Mouse (Mus musculus): ENCODE measurements around the gene Mcoln2.
A peak's percentile ranks its signal among the peaks of the same experiment; 100 is the strongest.

Gene Mcoln2

GRCm38 (mm10) chr3:146149156-146150057 is at the start of gene Mcoln2:
Gene Mcoln2 (plus strand): TSS chr3:146149833.
- peak; percentile 19 for DNase-seq (ENCODE audit: low read depth)

- no peak for DNase-seq (ENCODE audit: low read depth)
Observed at GRCm38 (mm10) chr3:146099925-146100324, 49.7 kb upstream of the Mcoln2 start.

- DNase-seq (ENCODE audit: low read depth), result peak; percentile 65
Observed at GRCm38 (mm10) chr3:146102049-146102448, 47.6 kb upstream of the Mcoln2 start.

GRCm38 (mm10) chr3:146107116-146107849 is 42.4 kb upstream of the Mcoln2 start:
- DNase-seq (ENCODE audit: low read depth), result peak; percentile 33

- DNase-seq (ENCODE audit: low read depth), result peak; percentile 80
Observed at GRCm38 (mm10) chr3:146107921-146108571, 41.6 kb upstream of the Mcoln2 start, which contains the start of gene Wdr63. Gene Wdr63 (minus strand): TSS chr3:146108130.

GRCm38 (mm10) chr3:146108945-146109344 is 40.7 kb upstream of the Mcoln2 start:
- DNase-seq (ENCODE audit: low read depth), result no peak

- DNase-seq (ENCODE audit: low read depth), result no peak
Observed at GRCm38 (mm10) chr3:146110358-146110757, 39.3 kb upstream of the Mcoln2 start.

- no peak for DNase-seq (ENCODE audit: low read depth)
Observed at GRCm38 (mm10) chr3:146110916-146111315, 38.7 kb upstream of the Mcoln2 start.

GRCm38 (mm10) chr3:146117258-146117996 is 32.2 kb upstream of the Mcoln2 start, which contains the start of gene Mcoln3:
Gene Mcoln3 (plus strand): TSS chr3:146117450.
- no peak for DNase-seq (ENCODE audit: low read depth)

GRCm38 (mm10) chr3:146117997-146118457 is 31.6 kb upstream of the Mcoln2 start:
- no peak for DNase-seq (ENCODE audit: low read depth)

GRCm38 (mm10) chr3:146121310-146122124 is 28.1 kb upstream of the Mcoln2 start:
- peak; percentile 78 for DNase-seq (ENCODE audit: low read depth)

- no peak for DNase-seq (ENCODE audit: low read depth)
Observed at GRCm38 (mm10) chr3:146122125-146122420, 27.6 kb upstream of the Mcoln2 start.

GRCm38 (mm10) chr3:146122807-146123463 is 26.7 kb upstream of the Mcoln2 start:
- DNase-seq (ENCODE audit: low read depth), result peak; percentile 27

- no peak for DNase-seq (ENCODE audit: low read depth)
Observed at GRCm38 (mm10) chr3:146123464-146123825, 26.2 kb upstream of the Mcoln2 start.

GRCm38 (mm10) chr3:146127205-146127604 is 22.4 kb upstream of the Mcoln2 start:
- DNase-seq (ENCODE audit: low read depth), result no peak

- DNase-seq (ENCODE audit: low read depth), result no peak
Observed at GRCm38 (mm10) chr3:146134834-146135233, 14.8 kb upstream of the Mcoln2 start.

- DNase-seq (ENCODE audit: low read depth), result no peak
Observed at GRCm38 (mm10) chr3:146135417-146135816, 14.2 kb upstream of the Mcoln2 start.

- DNase-seq (ENCODE audit: low read depth), result no peak
Observed at GRCm38 (mm10) chr3:146136422-146136821, 13.2 kb upstream of the Mcoln2 start.

- DNase-seq (ENCODE audit: low read depth), result no peak
Observed at GRCm38 (mm10) chr3:146140276-146140675, 9.4 kb upstream of the Mcoln2 start.

GRCm38 (mm10) chr3:146142523-146142922 is 7.1 kb upstream of the Mcoln2 start:
- no peak for DNase-seq (ENCODE audit: low read depth)
